Mouse (Mus musculus) yolk sac, embryonic 10.5 days (tissue): ENCODE measurements around the gene Mllt10.

Experiments used
- DNase-seq: peaks from one replicate; pipeline ENCODE4 v3.0.0-alpha.2; 2017; ENCODE audit warnings: low spot score

Gene Mllt10

DNA sequence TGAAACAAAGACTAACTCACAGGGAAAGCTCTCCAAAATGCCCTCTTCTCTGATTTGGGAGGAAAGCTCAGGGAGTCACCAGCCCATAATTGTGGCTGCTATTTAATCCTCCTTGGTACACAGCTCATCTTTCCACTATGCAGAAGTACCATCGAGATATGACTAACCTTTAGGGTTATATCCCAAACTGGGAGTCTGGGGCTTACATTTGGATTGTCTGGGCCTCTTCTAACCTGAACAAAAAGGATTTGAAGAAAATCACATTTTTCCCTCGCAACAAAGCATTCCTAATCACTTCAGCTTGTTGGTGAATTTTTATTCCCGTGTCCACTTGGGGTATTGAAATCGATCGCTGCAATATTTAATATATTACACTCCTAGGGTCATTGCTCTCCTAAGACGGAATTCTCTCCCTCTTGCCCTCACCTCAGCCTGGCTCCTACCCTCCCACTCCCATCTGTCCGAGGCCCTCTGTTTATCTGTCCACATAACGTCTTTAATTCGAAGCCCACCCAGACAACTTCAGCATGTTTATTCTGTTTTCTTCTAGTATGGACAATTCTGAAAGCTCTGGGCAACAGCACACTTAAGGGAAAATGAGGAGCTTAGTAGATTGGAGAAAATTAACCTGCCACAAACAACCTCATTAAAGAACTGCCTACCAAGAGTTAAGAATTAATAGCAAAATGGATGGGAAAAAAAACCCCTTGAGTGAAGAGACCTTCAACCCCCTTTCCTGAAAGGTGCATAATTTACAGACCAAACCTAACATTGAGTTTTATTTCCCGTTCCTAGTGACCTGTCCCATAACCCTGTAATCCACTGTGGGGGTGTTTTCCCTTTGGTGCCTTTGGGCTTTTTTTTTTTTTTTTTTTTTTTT, 20.4 kb upstream of the Mllt10 start:
- DNase-seq: no peak

DNA sequence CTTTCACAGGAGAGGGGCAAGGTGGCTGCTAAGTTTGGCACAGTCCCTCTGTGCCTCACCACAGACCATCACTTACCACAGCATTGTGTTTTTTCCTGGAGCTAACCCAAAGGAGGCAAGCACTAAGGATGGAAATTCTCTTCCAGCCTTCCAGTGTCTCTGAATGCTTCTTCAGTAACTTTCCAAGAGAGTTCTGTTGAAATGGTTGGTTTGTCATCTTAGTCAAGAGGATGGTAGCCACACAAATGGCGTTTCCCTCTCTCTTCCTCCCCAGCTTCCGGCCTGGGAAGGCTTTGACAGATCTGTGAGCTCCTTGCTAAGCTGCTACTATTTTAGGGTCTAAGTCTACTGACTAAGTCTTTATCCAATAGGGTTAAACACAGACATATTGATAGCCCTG, 17.5 kb upstream of the Mllt10 start, which contains the start of gene A930004D18Rik:
TSS of gene A930004D18Rik (minus strand) at position 247 of the 400 bp plus-strand sequence.
- no peak for DNase-seq

DNA sequence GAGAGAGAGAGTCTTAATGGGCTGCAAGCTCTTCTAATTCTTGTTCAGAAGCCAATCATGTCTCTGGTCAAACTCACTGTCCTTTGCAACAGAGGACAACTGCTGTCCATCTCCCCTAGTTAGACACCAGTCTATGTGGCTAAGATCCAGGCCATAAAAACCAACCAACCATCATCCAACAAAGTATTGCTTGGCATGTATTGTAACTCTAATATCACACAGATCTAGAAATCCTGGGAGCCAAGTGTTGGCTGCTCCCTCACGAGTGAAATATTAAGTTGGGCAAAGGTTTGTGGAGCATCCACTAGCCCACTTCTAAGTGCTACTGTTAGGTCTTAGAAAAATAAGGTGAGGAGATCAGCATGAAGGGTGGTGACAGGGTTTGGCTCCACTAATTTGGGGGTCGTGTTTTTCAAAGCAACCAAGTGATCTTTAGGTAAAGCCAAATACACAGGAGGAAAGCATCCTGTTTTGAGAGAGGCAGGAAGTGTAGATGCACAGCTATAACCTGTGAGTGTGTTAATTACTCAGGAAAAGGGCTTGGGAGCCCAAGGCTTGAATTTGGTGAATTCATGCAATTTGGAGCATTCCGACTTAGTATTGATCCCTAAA, 16.8 kb upstream of the Mllt10 start:
- no peak for DNase-seq

DNA sequence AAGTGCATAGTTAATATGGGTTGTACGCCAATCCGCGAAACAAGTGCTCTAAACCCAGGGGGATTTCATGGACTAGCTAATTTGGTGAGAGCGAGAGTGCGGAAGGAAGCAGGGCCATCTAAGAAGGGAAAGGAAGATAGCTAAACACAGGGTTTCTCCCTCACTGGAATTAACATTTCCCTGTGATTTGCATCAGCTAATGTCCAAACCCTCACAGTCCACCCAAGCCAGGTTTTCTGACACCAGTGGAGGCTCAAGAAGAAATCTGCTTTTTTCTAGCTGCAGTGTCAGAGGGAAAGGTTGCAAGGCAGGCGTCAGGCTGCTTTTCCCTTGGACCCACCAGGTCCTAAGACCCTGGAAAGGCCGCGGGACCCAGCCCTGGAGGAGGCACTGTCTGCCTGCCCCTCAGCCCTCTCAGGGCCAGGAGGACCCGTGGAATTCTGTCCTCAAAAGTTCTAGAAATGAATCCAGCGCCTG, 16.1 kb upstream of the Mllt10 start:
- no peak for DNase-seq

DNA sequence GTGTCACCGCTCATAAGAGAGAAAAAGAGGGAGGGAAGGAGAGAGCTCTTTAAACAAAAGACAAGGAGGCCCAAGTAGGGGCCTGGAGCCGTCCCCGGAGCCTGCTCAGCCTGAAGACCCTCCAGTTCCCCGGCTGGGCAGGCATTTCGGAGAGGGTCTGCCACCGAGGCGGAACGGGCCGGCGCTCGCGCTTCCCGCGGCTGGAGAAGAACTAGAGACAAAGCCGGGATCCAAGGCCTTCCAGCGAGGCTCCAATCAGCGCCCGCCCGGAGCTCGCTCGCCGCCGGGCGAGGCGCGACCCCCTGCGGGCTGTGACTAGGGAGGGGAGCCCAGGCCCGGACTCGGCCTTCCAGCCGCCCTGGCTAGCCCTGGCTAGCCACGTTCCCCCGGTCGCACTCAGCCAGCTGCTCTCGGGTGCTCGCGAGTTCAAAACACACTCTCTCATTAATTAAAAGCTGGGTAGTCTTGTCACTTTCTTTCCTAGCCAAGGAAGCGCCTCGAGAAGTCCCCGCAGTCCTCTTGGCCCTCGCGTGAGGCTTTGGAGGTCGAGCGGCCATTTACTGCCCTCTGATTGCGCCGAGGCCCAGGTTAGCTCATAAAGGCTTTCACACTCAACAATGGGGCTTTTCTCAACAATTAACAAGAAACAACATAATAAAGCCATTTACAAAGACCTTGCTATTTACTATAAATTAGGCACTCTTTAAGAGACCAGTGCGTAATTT, 15.3 kb upstream of the Mllt10 start:
- peak; percentile 66 for DNase-seq

DNA sequence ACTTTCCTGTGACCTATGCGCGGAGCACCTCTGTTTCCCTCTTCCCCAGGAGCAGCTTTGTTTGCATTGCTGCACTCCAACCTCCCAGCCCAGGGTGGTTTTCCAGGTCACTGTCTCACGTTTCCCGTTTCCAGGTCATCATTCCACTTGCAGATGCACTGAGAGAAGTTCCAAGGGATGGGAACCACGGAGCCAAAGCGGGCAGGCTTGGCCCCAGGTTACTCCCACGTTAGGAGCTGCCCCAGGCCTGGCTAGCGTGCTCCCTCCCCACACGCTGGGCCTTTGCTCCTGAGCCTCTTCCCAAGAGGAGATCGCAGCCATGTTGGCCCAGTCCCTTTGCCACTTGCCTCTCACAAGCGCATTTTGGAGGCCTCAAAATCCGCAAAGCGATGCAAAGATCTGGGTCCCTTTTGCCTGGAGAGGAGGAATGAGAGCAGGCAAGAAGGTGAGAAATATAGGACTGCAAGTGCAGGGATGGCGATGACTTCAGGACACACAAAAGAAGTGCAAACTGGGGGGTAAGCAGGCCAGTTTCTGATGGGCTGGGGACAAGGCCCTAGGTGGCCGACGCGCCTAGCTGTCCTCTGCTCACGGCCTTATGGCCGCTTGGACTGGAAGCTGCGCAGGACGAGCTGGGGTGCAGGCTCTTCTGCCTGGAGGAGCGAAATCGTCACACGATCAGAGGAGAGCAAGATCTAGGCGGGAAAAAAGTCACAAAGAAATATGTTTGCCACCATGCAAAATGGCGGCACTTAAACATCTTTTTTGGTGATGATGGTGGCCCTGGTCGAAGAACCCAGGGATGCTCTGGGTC, 14.5 kb upstream of the Mllt10 start:
- DNase-seq: peak; percentile 72

DNA sequence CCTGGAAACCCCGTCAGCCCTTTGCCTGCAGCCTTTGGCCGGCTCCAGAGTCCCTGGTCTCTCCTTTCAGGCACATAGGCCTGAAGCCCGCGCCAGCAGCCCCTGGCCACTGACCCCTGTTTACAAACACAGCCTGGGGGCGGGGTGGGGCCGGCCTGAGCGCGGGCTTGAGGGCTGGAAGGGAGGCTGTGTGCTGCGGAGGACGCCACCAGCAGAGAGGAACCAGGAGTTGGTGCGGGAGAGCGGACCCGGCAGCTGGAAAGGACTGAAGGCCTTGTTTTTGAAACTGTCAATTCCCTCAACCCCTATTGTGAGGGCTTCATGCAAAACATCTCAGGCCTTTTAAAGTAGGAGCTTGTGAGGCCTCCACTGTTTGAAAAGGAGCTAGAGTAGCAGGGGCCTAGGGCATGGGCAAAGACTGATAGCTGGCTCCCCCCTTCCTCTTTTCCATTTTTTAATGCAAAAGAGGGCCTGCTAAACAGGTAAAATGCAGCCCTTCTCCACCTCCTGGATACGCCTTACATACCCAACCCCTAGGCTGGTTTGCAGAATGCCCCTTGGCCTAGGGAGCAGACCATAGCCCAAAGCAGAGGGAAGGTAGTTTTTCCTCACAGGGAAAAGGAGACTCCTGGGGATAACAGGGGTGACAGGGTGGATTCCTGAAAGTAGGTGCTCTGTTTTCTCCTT, 13.7 kb upstream of the Mllt10 start:
- peak; percentile 80 for DNase-seq

DNA sequence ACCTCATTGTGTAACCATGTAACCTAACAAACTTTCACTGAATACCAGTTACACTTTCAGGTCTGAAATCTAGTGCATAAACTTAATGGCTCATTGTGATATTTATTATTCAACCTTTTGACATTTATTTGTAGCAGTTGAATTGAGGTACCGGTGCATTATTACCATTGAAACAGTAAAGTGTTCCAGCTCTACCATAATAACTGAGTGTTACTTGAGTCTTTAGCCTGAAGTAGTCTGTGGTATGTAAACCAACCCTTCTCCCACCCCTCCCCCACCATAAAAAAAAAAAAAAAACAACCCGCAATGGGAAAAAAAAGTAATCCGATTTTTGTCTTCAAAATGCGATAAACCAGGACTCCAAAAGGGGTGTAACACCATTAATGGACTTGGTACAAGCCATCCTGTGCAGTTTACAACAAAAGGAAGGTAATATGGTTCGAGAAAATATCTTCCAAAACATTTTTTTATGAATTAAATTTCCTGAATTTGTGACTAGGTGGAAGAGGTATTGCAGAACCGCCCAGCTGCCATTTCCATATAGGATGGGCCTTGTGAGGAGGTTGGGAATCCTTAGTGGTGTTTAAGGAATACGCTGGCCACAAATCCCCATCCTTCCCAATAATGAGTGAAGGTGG, 9.8 kb upstream of the Mllt10 start:
- DNase-seq: no peak

DNA sequence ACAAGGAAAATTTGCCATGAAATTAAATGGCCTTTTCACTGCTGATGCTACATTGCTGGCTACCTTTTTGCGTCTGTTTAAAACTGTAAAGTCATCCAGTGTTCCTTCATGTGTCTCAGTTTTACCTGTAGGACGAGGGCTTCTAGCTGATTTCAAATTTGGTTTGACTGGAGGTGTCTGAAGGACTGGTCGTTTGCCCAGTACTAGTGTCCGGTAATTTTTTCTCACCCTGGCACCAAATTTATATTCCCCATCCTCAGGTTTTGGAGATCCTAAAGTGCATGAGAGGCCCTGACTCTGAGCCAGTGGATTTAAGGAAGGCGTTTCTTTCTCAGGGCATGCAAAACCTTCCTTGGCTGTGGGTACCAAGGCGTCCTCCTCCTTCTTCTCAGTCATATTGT, 9.3 kb upstream of the Mllt10 start:
- DNase-seq: no peak

DNA sequence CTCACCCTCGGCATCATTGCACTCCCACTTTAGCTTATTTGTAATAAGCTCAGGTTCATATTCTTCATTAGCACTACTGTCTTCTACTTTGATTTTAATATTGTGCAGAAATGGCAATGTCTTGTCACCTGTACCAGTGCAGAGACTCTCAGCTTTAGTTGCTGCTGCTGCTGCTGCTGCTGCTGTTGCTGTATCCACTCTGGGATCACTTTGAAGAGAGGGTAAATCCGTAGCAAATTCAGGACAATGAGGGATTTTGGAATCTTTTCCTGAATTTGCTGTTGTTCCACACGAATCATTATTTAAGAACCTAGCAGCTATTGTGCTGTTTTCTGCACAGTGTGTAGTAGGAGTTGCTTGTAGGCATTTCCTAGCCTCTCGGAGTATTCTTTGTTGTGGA, 8.9 kb upstream of the Mllt10 start:
- no peak for DNase-seq

DNA sequence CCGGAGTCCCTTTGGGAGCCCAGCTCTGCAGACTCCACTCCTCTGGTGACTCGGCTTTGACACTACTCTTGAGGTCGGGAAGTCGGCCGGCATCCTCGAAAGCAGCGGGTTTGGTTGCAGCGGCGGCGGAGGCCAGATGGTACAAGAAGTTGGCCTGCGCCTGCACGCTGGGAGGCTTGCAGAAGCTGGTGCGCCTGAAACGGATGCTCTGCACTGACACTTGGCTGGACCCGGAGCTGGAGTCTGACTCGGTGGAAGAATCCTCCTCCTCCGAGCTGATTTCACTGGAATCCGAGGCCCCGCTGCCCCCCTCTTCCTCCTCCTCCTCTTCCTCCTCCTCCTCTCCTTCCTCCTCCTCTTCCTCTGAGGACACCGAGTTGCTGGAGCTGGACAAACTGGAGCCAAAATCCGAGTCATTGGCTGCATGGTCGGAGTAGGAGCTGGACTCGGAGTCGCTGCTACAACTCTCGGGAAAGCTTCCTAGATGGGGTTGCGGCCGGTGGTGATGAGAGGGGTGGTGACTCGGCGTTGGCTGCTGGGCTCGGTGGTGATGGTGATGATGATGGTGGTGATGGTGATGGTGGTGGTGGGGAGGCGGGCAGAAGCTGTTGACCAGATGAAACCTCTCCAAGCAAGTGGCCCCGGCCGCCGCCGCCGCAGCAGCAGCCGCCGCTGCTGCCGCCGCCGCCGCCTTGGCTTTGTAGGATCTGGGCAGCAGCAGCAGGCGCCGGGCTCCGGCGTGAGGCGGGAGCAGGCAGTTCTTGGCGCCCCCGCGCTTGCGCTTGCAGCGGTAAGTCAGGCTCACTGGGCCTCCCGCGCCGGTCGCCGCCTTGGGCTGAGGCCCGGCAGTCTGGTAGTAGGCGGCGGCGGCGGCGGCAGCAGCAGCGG, 8.0 kb upstream of the Mllt10 start:
- peak; percentile 77 for DNase-seq

DNA sequence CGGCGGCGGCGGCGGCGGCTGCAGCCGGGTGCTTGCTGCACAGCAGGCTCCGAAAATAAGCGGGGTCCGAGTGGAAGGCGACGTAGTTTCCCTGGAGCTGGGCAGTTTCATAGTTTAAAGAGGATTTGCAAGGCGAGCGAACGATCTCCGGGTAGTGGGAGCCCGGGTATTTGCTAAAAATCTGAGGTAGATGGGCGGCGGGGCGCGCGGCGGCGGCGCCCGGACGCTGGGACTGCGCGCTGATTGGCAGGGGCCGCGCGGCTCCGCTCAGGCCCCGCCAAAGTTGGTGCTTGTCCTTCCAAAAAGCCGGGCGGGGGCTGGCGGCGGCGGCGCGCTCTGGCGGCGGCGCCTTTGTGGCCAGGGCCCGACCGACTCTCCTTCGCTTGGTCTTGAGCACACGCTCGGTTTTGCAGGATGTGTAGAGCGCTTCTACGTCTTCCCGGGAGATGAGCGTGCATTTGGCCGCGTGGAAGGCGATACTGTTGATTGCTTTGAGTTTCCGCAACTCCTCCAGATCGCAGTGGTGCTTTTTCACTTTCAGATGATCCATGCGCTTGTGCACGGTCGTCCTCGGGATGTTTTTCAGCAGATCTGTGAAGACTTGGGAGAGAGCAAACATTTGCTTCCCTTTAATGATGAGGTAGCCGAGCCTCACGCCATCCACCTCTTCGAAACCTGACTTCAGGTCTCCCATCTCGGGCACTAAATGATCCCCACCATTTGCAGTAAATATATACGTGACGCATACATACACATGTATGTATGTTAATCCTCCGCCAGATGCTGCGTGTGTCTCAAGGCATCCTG, 7.2 kb upstream of the Mllt10 start:
- DNase-seq: peak; percentile 74

DNA sequence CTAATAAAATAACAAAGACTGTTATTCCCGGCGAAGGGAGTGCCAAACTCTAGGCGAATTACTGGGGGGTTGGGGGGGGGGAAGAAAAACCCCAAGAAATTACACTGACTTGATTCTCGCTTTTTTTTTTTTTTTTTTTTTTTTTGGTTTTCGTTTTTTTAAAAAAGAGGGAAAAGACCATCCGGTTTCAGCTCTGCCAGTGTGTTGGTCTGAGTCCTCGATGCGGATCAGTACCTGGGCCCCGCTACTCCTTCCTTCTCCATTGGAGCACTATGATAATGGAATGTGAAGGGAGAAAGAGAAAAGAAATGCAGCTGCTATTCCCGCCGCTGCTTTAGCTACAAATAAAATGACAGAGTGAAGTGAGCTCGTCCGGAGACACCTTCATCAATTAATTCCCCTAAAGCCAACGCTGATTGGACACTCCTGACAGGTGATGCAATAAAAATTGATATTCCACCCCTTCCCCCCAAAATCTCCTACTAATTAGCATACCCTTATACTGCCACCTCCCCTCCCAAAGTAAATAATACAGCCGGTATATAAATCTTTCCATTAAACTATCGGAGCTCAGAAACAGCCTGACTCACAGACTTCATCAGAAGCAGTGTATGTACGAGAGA, 6.5 kb upstream of the Mllt10 start, which contains the start of gene Skida1:
TSS of gene Skida1 (minus strand) at position 599 of the 623 bp plus-strand sequence.
- no peak for DNase-seq

DNA sequence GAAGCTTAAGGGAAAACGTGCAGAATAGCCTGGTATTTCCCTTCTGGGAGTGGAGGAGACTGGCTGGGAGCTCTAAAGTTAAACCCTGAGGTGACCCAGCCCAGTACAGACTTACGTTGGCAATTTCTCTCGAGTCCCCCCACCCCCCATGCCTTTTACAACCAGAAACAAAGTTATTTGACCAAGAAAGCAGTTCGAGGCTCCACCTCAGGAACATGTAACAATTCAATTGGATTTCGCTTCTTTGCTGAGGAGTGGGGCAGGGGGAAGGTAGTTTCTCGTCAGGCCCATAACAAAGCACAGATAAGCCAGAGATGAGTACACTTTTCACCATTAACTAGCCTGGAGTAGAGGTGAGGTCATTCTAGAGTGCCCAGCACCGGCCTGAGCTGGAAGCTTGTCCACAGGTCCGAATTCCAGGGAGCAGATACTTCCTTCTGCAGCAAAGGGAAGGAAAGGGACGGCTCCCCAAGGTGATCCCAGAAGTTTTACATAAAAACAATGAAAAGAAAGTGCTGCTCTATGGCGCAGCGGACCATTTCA, 5.7 kb upstream of the Mllt10 start:
- peak; percentile 68 for DNase-seq

DNA sequence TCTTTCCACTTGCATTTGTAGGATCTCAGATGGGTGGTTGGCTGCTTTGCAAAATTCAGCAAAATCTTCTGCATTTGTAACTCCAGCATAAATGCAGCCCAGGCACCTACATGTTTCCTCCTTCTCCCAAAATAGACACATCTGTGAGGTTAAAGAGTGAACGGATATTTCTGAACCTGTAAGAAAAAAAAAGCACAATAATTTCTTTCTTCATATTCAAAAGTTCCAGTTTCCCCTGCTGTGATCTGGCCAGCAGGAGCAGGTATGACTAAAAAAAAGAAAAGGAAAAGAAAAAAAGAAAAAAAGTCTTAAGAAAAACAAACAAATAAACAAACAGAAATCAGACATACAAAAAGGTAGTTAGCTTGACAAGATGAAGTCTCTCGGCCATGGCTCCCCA, 5.0 kb upstream of the Mllt10 start:
- DNase-seq: peak; percentile 3

DNA sequence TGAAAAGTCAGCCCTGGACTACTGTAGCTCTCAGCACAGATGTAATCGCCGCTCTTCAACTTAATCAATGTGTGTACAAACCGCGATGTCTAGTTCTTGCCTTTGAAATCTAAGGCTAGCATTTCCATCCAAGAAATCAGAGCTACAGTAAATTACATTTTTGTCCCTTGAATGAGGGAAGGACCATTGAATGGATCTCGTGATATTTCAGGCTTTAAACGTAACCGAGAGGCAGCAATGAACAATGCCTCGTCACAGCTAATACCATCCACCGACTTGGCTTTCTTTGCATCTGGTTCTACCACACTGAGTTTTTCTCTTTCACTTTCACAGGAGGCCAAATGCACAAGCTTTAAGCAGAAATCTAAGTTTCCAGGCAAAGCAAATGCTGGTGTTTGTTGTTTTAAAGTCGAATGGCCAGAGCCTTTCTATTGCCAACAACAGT, 4.5 kb upstream of the Mllt10 start:
- peak; percentile 28 for DNase-seq

DNA sequence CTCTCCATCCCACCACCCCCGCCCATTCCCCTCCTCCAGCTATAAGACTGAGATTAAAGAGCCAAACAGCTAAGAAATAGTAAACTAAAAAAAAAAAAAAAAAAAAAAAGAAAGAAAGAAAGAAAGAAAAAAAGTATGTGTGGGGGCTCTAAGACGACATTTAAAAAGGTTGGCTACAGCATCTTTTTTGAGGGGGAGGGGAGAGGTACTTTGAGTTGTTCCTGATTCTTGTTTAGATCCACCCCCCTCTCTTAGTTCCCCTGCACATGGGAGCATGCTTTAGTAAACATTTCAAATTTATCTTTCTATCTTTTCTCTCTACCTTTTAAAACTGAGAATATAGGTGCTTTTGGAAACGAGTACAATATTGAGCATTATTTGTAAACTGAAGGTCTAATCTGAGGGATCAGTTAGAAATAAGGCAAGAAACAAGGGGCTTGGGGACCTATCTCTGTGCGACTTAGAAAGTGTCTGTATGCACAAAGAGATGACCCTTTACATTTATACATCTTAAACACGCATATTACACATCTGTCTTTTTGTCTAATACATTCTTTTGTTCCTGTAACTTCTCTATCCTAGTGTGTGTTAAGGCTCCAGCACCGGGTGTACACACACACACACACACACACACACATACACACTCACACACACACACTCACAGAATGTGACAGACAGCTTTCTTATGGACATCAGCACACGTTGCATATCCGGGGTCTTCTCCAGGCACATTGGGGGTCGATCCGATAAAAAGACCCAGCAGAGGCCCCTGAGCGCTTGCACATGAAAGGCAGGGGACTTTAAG, 3.8 kb upstream of the Mllt10 start:
- no peak for DNase-seq
